Mouse (Mus musculus) leukemia stem cell, adult 10-12 weeks (primary cell): ENCODE results near the gene Phgr1. TPM values are rescaled to one million over a fixed set of nuclear protein-coding genes. Genes with fewer than 3 reads are reported as not detected.

ENCODE experiments used
- polyA plus RNA-seq: library from polyadenylated mRNA; stranded (reverse); fragments of >175 nt; gene quantifications from 2 replicates; pipeline ENCODE4 v1.2.3, GENCODE M21; 2012; ENCODE audit warnings: low replicate concordance

Gene Phgr1
- not detected in 2 replicates for polyA plus RNA-seq

GRCm38 (mm10) chr2:118772158-118772874 is at the start of gene Phgr1:
TSS of gene Phgr1 (plus strand) at chr2:118772769.

DNA sequence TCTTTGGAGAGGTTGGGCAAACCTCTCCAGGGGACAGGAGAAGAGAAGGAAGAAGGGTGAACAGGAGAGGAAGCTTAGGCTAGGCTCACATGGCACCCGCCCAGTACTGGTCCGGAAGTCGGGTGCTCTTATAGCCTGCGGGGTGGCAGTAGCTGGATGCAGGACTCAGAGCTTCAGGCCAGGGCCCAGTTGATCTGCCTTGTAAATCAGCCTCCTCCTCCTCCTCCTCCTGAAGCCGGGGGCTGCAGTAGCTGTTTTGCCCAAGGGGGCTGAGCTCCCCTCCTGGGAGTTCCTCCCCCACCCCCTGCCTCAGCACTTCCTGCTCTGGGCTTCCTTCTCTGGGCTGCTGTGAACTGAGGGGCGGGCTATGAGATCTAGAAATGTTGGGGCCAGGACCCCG is 44.2 kb upstream of the Phgr1 start, which contains the start of gene Plcb2:
Gene Plcb2, minus strand, starts transcription at position 102 of the 400 bp plus-strand sequence.

GRCm38 (mm10) chr2:118745232-118745884 is 27.2 kb upstream of the Phgr1 start, which contains the start of gene Inafm2:
TSS of gene Inafm2 (plus strand) at chr2:118745758.

DNA sequence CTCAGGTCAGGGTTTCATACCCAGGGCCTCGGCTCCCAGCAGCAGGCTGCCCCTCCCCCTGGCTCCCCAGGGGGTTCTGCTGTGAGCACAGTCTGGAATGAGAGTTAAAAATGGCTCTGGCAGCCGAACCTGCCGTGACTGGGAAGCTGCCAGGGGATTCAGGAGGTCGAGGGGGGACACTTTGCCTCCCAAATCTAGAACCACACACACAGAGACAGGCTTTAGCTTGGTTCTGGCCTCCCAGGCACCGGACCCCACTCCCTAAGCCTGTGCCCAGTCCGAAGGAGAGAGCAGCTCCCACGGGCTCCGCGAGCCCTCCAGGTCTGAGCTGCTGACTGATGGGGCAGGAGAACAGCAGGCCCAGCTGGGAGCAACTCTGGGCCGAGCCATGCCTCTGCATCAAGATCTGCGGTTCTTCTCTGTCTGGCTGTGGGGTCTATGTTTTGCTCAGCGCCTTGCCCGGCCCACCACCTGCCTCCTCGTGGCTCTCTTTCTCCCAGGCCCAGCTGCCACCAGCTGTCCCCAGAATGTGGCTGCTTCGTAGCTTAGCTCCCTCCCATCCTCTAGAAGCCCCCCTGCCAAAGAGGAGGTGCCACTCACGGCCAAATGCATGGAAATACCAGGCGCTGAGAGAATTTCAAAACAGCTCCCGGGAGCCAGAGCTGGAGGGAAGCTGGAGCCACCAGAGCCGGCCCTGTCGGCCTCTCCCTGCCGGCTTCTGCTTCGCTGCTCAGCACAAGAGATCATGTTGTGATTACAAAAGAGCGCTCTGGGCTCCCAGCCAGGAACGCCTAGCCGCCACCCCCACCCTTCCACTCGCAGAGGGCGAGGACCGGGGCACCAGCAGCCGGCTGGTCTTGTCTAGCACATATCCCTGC is 10.4 kb upstream of the Phgr1 start, which contains the start of gene Ccdc9b:
Gene Ccdc9b, minus strand, starts transcription at position 756 of the 878 bp plus-strand sequence.

GRCm38 (mm10) chr2:118779504-118780480 is 7.2 kb downstream of the Phgr1 start, which contains the start of gene Disp2:
TSS of gene Disp2 (plus strand) at chr2:118779719.

DNA sequence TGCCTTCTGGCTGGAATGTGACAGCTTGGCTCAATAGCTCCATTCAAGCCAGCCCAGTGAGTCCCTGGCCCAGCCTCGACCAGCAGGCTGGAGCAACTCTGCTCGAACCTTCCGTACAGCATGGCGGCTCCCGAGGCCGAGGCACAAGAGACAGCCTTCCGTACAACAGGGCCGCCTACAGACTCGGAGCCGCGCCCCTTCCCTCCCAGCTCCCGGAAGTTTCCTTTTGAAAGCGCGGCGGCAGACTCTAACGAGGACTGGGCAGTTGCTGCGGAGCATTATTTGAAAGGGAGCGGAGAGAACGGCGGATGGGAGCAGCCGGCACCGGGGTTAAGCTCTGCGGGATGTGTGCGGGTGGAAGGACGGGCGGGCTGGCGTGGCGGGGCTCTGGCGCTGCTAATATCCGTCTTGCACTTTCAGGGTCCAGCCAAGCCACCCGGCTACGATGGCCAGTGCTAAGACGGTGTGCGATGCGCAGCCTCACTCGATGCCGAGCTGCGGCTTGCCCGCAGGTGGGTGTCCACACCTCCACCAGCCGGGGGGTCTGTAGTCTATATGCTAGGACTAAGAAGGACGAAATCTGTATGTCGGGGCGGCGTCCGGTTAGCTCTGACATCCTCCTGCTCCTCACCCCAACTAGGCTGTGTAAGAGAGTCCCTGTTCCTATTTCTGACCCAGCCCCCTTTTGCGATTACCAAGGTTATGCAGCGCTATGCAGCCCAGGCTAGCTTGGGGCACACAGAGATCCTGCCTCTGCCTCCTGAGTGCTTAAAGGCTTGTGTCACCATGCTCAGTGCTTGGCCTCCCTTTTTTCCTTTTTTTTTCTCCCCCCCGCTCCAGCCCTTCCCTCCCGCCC is 41.6 kb downstream of the Phgr1 start, which contains the start of gene Knstrn:
Gene Knstrn, plus strand, starts transcription at position 23 of the 856 bp plus-strand sequence.

Other genes starting within 250 kb of the Phgr1 start
- 15.2 and 22.8 TPM in 2 replicates for gene Bmf, start 223.1 kb upstream of the Phgr1 start, polyA plus RNA-seq
- 18.6 and 29.3 TPM in 2 replicates for gene Bub1b, start 174.6 kb upstream of the Phgr1 start, polyA plus RNA-seq
- 27.6 and 28.0 TPM in 2 replicates for gene Pak6, start 109.5 kb upstream of the Phgr1 start, polyA plus RNA-seq
- not detected in 2 replicates for gene Ankrd63, start 68.8 kb upstream of the Phgr1 start, polyA plus RNA-seq
- 6.0 and 13.8 TPM in 2 replicates for gene Plcb2, start 44.3 kb upstream of the Phgr1 start, polyA plus RNA-seq
- 81.1 and 94.4 TPM in 2 replicates for gene Inafm2, start 27.0 kb upstream of the Phgr1 start, polyA plus RNA-seq
- gene Ccdc9b, start 10.1 kb upstream of the Phgr1 start, polyA plus RNA-seq = 4.1 and 5.4 TPM in 2 replicates
- 1.0 and 2.0 TPM in 2 replicates for gene Disp2, start 7.0 kb downstream of the Phgr1 start, polyA plus RNA-seq
- 133 and 304 TPM in 2 replicates for gene Knstrn, start 41.2 kb downstream of the Phgr1 start, polyA plus RNA-seq
- gene Ivd, start 89.2 kb downstream of the Phgr1 start, polyA plus RNA-seq = 2.5 and 14.2 TPM in 2 replicates
- 73.3 and 92.1 TPM in 2 replicates for gene Bahd1, start 127.6 kb downstream of the Phgr1 start, polyA plus RNA-seq
- 17.7 and 19.2 TPM in 2 replicates for gene Chst14, start 153.7 kb downstream of the Phgr1 start, polyA plus RNA-seq